Mouse (Mus musculus) neural tube, embryonic 11.5 days (tissue): ENCODE data around the gene Robo4. TPM values are rescaled to one million over a fixed set of nuclear protein-coding genes. Genes with fewer than 3 reads are reported as not detected.
A peak's percentile ranks its signal among the peaks of the same experiment; 100 is the strongest.

Experiments used
- ATAC-seq: fragments of 200-750 bp; cut with Nextera tagmentation; 2 replicates; pipeline ENCODE4 v1.8.0; 2017; ENCODE audit warnings: moderate number of reproducible peaks, mild to moderate bottlenecking, moderate TSS enrichment, moderate library complexity; ENCODE audit not compliant: insufficient read depth, low FRiP score, low TSS enrichment
- DNase-seq: peaks from one replicate; pipeline ENCODE4 v3.0.0-alpha.2; 2015; ENCODE audit warnings: low spot score
- H3K27ac ChIP-seq: fragments of 300-500 bp; sonication (generic); 2 replicates; pipeline ENCODE4 v1.5.1; 2014; ENCODE audit warnings: low read depth, mild to moderate bottlenecking, low read length
- H3K27me3 ChIP-seq: fragments of 300-500 bp; sonication (generic); 2 replicates; pipeline ENCODE4 v1.6.1; 2014; ENCODE audit warnings: mild to moderate bottlenecking, low read length, mixed read lengths; ENCODE audit not compliant: control insufficient read depth, insufficient read depth
- H3K36me3 ChIP-seq: fragments of 300-500 bp; sonication (generic); 2 replicates; pipeline ENCODE4 v1.6.1; 2014; ENCODE audit warnings: mild to moderate bottlenecking, low read length, moderate library complexity, mixed read lengths; ENCODE audit not compliant: control insufficient read depth, insufficient read depth
- H3K4me1 ChIP-seq: fragments of 300-500 bp; sonication (generic); 2 replicates; pipeline ENCODE4 v1.6.1; 2014; ENCODE audit warnings: low read length, mixed read lengths; ENCODE audit not compliant: control insufficient read depth, insufficient read depth
- H3K4me2 ChIP-seq: fragments of 300-500 bp; sonication (generic); 2 replicates; pipeline ENCODE4 v1.6.1; 2014; ENCODE audit warnings: low read depth, mild to moderate bottlenecking, moderate library complexity
- H3K4me3 ChIP-seq: fragments of 300-500 bp; sonication (generic); 2 replicates; pipeline ENCODE4 v1.5.1; 2014; ENCODE audit warnings: low read depth, low read length
- H3K9ac ChIP-seq: fragments of 300-500 bp; sonication (generic); 2 replicates; pipeline ENCODE4 v1.6.1; 2014; ENCODE audit warnings: mild to moderate bottlenecking, low read length
- H3K9me3 ChIP-seq: fragments of 300-500 bp; sonication (generic); 2 replicates; pipeline ENCODE4 v1.6.1; 2016; ENCODE audit warnings: low read length; ENCODE audit not compliant: control insufficient read depth
- WGBS: fragments of 180-500 bp; shearing (Covaris S2); extraction: QIAGEN DNeasy Blood & Tissue Kit; methylation state at CpG from one replicate; pipeline ENCODE4 v1.1.7; 2014; 5-methylcytosine and 5-hydroxymethylcytosine counted together
- polyA plus RNA-seq: library from polyadenylated mRNA; unstranded; fragments of >200 nt; fragmentation: Nextera tagmentation; extraction: Ambion mirVana; gene quantifications from 2 replicates; pipeline ENCODE4 v1.2.1, GENCODE M21; 2014

Gene Robo4
- polyA plus RNA-seq, 1 experiment from 2014 or later = 6.7 TPM

GRCm38 (mm10) chr9:37414666-37415065, 13.0 kb downstream of the Robo4 start:
- Histone ChIP-seq H3K9me3 (no peaks in the 10 kb centered on the region), H3K27me3 (no peaks in the 10 kb centered on the region), H3K27ac (no peak overlapping the region), H3K9ac (no peak overlapping the region), H3K36me3 (no peaks in the 10 kb centered on the region), H3K4me3 (no peak overlapping the region), H3K4me1 (no peaks in the 10 kb centered on the region), H3K4me2 (no peak overlapping the region)
- DNase-seq = no peak
- WGBS = 76% methylated on average over 3 of the region's 3 CpGs
- no peak for ATAC-seq

- ATAC-seq (no peak), DNase-seq (no peak)
- 71% methylated on average over 4 of the region's 4 CpGs for WGBS
- Histone ChIP-seq H3K4me1 (no peaks in the 10 kb centered on the region), H3K27ac (no peak overlapping the region), H3K4me2 (no peak overlapping the region), H3K9ac (no peak overlapping the region), H3K9me3 (no peaks in the 10 kb centered on the region), H3K36me3 (no peaks in the 10 kb centered on the region), H3K4me3 (no peak overlapping the region), H3K27me3 (no peaks in the 10 kb centered on the region)
These were observed 17.1 kb downstream of the Robo4 start for GRCm38 (mm10) chr9:37418791-37419190.

DNA sequence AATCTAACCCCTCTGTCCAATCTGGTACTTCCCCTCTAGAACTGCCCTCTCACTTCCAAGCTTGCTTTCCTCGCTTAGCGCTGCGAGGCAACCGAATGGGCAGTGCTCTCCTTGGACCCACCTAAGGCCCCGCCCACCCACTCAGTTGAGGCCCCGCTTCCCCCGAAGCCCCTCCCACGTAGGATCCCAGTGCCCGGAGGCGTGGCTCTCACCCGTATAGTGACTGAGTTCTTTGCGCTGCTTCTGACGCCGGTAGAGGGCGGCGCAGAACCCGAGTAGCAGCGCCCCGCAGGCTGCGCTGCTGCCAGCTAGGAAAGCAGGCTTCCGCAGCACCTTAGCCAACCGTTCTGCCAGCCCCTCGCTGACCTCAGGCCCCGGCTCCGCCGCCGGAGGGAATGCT, 19.0 kb downstream of the Robo4 start:
- Histone ChIP-seq H3K36me3 (no peaks in the 10 kb centered on the region), H3K4me3 (peak overlapping the region; percentile 15), H3K9me3 (no peaks in the 10 kb centered on the region), H3K4me1 (no peaks in the 10 kb centered on the region), H3K27me3 (no peaks in the 10 kb centered on the region), H3K27ac (no peak overlapping the region), H3K9ac (no peak overlapping the region), H3K4me2 (peak overlapping the region; percentile 38)
- ATAC-seq (peak; percentile 83), DNase-seq (peak; percentile 92)
- under 1% methylated on average over 27 of the region's 27 CpGs for WGBS

- WGBS = 17% methylated on average over 12 of the region's 12 CpGs
- Histone ChIP-seq H3K27me3 (no peaks in the 10 kb centered on the region), H3K4me2 (no peak overlapping the region), H3K4me3 (peak overlapping the region; percentile 15; the same call in 1 of the 2 replicates), H3K9me3 (no peaks in the 10 kb centered on the region), H3K36me3 (no peaks in the 10 kb centered on the region), H3K9ac (no peak overlapping the region), H3K4me1 (no peaks in the 10 kb centered on the region), H3K27ac (no peak overlapping the region)
- DNase-seq = no peak
- peak; percentile 42; the same call in 1 of the 2 replicates for ATAC-seq
These were observed 19.5 kb downstream of the Robo4 start for GRCm38 (mm10) chr9:37421239-37421638.

GRCm38 (mm10) chr9:37429326-37429725, 27.6 kb downstream of the Robo4 start:
- Histone ChIP-seq H3K4me1 (no peaks in the 10 kb centered on the region), H3K9ac (no peak overlapping the region), H3K36me3 (no peaks in the 10 kb centered on the region), H3K27ac (no peak overlapping the region), H3K4me2 (peak overlapping the region; percentile 26), H3K4me3 (peak overlapping the region; percentile 20), H3K27me3 (peaks cover 62% of the 10 kb centered on the region), H3K9me3 (no peaks in the 10 kb centered on the region)
- no peak for ATAC-seq
- WGBS = 10% methylated on average over 26 of the region's 26 CpGs
- DNase-seq = no peak

GRCm38 (mm10) chr9:37430582-37430981, 28.9 kb downstream of the Robo4 start:
- peak; percentile 75 for ATAC-seq

GRCm38 (mm10) chr9:37432026-37432666, 30.4 kb downstream of the Robo4 start:
- H3K27me3 ChIP-seq = peaks cover 80% of the 10 kb centered on the region
- no peak overlapping the region for H3K27ac ChIP-seq
- H3K36me3 ChIP-seq = no peaks in the 10 kb centered on the region
- DNase-seq = peak; percentile 62
- H3K9ac ChIP-seq = peak overlapping the region; percentile 43
- peak overlapping the region; percentile 34 for H3K4me3 ChIP-seq
- WGBS = 2% methylated on average over 15 of the region's 17 CpGs
- H3K4me1 ChIP-seq = no peaks in the 10 kb centered on the region
- ATAC-seq = peak; percentile 42; the same call in 1 of the 2 replicates
- H3K9me3 ChIP-seq = no peaks in the 10 kb centered on the region
- peak overlapping the region; percentile 34 for H3K4me2 ChIP-seq

More at GRCm38 (mm10) chr9:37430582-37430981, 28.9 kb downstream of the Robo4 start:
- H3K27ac ChIP-seq = no peak overlapping the region
- no peaks in the 10 kb centered on the region for H3K9me3 ChIP-seq
- H3K4me3 ChIP-seq = 0 out of 2 replicates have a peak overlapping the region, but pooled peaks have one; percentile 6
- WGBS = 1% methylated on average over 12 of the region's 12 CpGs
- no peaks in the 10 kb centered on the region for H3K36me3 ChIP-seq
- DNase-seq = peak; percentile 92
- H3K4me1 ChIP-seq = no peaks in the 10 kb centered on the region
- peak overlapping the region; percentile 14; the same call in 1 of the 2 replicates for H3K9ac ChIP-seq
- H3K4me2 ChIP-seq = peak overlapping the region; percentile 26
- H3K27me3 ChIP-seq = peaks cover 75% of the 10 kb centered on the region

GRCm38 (mm10) chr9:37432720-37433421, 31.2 kb downstream of the Robo4 start, which contains the start of gene Robo3:
Gene Robo3 (minus strand): TSS chr9:37433246.
- Histone ChIP-seq H3K9me3 (no peaks in the 10 kb centered on the region), H3K9ac (peak within 1 kb of the TSS; percentile 43), H3K4me2 (peak within 1 kb of the TSS; percentile 34), H3K27me3 (peaks cover 76% of the 10 kb centered on the region), H3K4me1 (no peaks in the 10 kb centered on the region), H3K27ac (0 out of 2 replicates have a peak within 1 kb of the TSS, but pooled peaks have one; percentile 21), H3K36me3 (no peaks in the 10 kb centered on the region), H3K4me3 (peak within 1 kb of the TSS; percentile 34)
- under 1% methylated on average over 38 of the region's 40 CpGs for WGBS
- ATAC-seq (peak; percentile 18; the same call in 1 of the 2 replicates), DNase-seq (peak; percentile 49)
